Mouse (Mus musculus) thymus, postnatal 10 days (tissue): ENCODE data around the gene Faf2.

Experiments used
- DNase-seq, 2 experiments: peaks; one replicate each; pipeline ENCODE4 v3.0.0; 2021; ENCODE audit warnings: low spot score in 2 of 2

The Faf2 gene

DNA sequence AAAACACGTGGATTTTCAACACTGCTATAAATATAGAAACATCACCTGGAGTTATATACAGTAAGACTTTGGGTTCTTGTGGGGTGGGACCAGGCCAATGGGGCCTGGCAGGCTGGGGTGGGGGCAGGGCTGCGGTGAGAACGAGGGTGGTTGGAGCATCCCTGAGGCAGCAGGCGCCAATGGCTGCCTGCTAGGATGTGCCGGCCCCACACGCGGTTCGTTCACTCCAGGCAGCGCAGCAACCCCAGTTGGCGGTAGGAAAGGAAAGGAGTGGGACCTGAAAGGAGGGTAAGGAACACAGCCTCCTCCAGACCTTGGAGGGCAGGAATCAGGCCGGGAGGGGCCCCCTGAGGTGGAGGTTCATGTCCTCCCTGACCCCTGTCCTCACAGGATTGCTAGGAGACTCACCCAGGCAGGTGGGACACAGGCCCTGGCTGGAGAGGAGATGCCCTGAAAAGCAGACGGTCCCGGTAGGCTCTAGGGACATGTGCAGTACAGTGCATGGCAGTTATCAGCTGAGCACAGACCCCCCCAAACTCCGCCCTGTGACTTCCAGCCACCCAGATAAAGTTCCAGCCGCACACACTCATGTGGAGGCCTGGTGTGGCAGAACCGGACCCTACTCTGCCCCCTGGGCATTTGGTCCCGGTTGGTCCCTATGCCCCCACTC, 58.7 kb downstream of the Faf2 start:
- DNase-seq = no peak

DNA sequence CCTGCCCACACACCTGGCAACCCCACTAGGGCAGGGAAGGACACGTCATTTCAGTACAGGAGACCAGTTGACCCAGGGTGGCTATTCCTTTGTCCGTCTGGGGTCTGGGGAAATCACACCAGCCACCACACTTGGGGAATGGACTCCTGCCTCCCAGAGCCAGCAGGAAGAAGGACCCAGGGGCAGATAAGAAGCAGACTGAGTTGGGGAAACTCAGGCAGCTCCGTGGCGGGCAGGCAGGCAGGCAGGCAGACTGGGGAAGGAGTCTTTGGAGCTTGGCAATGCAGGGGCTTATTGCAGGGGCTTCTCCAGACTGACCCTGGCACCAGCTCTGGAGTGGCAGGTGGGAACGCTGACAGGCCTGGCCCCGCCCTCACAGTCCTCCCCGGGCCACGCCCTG, 59.7 kb downstream of the Faf2 start:
- no peak for DNase-seq

- no peak for DNase-seq
Measured at GRCm38 (mm10) chr13:54683301-54683700, 61.7 kb downstream of the Faf2 start.

- no peak for DNase-seq
Measured at GRCm38 (mm10) chr13:54684140-54684896, 62.7 kb downstream of the Faf2 start.

DNA sequence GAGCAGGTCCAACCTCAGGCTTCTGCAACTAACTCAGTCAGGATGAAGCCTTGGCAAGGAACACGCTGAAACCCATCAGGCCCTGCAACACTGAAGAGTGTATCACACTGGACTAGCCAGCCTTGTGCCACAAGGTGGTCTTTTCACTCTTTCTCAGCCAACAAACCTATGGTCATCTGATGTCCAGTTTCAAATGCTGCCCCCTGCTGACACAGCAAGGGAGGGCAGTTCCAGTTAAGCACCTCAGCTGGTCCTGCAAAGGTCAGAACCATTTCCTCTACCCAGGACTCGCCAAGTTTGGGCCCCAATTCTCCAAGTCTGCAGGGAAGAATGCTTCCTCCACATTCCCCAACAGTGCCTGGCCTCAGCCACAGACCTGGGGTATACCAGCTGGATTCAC, 63.6 kb downstream of the Faf2 start:
- DNase-seq = no peak

DNA sequence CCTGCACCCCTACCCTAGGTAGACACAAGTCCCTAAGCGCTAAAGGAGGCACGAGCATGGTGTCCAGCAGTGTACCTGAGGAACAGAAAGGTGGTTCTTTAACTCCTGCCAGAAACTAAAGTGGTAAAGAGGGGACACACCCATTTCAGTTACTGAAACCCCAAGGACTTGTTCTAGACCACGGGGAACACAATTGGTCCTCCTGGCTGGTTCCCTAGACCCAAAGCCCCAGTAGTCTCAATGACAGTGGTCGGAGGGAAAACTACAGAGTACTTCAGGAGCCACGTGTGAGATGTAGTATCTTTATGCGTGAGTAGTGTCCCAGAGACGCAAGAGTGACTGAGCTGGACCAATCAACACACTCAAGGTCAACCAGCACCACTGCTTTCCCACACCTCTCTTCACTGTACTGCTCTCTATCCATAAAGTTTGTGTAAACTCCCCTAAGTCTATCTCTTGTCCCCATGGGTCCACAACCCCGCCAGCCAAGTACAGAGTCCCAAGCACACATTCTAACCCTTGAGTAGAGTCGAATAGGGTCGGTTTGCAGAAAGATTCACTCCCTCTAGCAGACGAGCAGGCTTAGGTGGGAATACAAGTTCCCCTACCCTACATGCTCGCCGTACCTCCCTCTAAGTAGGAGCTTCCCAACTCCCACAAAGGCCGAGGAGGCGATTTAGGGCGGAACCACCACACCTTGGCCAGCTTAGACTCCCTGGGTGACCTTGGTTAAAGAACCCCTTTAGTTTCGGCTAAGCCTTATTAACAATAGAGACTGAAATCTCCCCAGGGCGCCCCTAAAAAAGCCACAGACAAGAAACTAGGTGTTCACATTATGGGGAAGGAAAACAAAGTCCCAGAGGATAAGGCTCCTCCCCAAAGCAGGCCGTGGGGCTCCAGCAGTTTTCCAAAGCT, 64.8 kb downstream of the Faf2 start:
- no peak for DNase-seq

DNA sequence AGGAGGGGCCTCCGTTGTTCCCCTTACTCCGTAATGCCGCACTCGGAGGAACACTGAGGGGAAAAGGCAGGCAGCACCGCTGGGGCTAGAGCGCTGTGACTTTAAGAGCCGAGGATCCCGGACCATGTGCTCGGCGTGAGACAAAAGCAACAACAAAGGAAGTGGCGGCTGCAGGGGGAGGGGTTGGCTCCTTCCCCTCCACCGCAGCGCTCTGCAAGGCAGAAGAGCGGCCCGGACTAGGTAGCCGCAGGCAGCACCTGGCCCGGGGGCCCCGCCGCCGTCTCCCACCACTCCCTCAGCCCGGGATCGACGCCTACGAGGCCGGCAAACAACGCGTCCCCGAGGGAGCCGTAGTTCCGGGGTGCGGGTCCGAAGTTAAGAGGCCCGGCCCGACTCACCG, 65.5 kb downstream of the Faf2 start:
- DNase-seq = peak; percentile 86 to 87

- peak; percentile 95 for DNase-seq
Measured at GRCm38 (mm10) chr13:54687575-54688424, 66.2 kb downstream of the Faf2 start.

DNA sequence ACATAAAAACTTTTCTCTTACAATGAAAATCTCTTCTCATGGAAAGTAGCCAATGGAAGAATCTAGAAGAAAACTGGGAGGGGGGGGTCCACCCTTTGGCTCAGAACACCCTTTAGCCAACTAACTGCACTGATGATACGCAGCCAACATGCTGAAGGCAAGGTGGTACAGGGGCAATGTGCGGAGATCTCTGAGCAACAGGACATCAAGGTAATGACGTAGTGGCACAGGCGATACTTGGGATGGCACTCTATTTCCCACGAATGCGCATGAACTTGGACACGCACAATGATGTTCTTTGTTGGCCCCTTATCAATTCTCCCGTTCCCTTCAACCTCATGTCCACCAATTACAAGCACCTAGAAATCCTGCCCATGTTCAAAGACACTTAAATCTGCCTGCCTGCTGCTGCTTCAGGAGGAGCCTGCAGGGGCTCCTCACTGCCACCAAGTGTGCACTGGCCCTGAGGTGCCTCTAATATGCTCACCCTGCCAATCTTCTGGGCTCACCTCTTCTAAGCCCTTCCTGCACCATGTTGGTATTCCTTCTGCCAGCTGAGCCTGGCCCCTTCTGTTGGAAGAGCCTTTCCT, 68.7 kb downstream of the Faf2 start:
- DNase-seq = no peak

GRCm38 (mm10) chr13:54691737-54692136, 70.2 kb downstream of the Faf2 start:
- no peak for DNase-seq

DNA sequence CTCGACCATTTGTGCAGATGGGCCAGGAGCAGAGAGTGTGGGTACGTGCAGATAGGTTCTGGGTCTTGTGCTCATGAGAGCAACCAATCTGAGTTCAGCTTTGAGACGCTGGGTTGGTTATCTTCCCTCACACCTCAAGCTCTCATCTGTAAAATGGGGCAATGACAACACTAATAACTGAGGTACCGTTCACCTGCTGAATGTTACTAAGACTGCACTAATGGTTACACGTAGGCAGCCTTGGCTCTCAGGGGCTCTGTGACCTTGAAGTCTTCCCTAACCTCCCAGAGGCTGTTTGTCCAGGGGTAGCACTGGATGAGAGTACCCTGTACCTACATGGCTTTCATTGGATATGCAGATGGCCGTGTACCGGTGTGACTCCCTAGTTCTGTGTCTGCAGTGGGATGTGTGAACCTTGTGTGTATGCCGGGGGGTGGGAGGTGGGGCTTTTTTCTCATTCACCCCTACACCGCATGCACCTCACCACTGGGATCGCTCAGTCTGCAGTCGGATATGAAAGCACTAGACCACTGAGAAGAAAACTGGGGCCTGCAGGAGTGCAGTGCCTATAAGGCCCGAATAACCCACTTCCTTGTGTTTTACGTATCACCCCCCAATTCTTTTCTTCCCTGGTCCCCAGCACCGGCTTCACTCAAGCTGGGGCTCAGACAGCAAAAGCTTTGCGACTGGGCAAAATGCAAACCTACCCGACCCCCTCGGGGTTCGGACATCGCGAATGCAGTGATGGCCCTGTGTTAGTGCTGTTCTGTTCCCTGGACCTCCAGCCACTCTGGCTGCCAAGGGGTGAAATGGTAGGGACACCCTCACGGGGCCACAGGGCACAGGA, 71.3 kb downstream of the Faf2 start:
- peak in 1 of 2 experiments; percentile 42 for DNase-seq

DNA sequence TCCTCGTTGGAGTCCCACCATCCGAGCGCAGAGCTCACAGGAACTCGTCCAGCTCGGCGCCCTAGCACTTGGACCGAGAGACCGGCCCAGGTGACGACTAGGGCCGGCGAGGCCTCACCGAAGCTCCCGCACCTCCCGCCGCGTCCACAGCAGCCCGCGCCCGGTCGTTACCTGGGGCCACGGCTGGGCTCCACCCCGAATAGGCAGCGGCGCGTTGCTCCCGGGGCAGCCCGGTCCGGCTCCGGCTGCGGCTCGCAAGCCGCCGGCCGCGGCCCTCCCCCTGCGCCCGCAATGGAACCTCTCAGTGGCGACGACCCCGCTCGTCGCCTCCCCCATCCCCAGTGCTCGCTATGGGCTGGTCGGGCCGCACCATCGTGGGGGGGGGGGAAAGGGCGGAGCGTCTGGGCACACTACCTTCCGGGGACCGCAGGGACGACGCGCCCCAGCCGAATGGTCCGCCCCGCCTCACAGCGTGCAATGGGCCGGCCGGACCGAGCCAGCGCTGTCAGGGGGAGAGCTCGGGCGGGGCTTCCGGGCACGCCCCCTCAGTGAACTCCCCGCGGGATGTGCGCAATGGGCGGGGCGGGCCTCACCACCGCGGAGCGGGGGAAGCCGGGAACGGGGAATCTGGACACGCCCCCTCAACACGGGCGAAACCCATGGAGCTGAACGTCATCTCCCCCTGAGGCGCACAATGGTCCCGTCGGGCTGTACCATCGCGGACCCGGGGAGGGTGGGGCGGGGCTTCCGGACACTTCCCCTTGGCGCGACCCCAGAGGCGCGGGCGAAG, 72.2 kb downstream of the Faf2 start, which contains the start of gene Rnf44:
Gene Rnf44 (minus strand): TSS at position 350 of the 790 bp plus-strand sequence.
- peak; percentile 98 to 99 for DNase-seq

- peak; percentile 86 to 90 for DNase-seq
Measured at GRCm38 (mm10) chr13:54694348-54695060, 72.9 kb downstream of the Faf2 start.

- no peak for DNase-seq
Measured at GRCm38 (mm10) chr13:54695479-54696230, 74.1 kb downstream of the Faf2 start.

DNA sequence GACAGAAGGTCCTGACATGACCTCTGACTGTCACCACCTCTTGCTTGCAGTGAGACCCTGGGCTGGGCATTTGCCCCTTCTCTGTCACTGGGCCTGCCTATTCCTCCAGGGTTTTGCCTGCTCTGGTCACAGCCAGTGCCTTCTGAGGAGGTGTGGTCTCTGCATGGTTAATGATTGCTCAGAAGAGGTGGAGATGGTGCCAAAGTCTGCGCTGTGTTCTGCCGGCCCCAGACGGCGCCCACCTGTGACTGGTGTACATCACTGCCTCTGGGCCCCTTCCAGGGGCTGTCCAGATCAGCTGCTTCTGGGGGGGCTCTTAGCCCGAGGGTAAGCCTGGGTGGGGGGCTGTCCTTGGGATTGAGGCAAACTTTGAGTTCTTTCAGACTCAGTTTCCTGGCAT, 79.7 kb downstream of the Faf2 start, which contains the start of gene Cdhr2:
Gene Cdhr2 (plus strand): TSS at position 219 of the 400 bp plus-strand sequence.
- DNase-seq = no peak

DNA sequence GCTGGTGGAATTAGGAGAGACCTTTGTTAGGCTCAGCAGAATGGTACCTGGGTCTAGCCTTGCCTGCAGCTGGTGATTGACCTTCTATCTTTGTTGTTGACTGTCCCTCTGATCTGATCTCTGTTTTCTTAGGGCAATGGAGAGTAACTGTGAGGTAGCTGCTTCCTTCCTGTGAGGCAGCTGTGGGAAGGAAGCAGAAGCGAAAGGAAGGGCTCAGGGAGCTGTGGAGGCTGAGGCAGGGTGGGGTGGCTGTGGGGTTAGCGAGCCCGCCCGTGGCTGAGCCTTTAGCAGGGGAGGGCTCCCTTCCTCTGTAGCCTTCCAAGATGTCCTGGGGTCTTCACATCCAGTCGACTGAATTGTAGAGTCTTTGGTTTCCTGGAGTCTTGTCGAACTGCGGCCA, 80.9 kb downstream of the Faf2 start:
- DNase-seq = no peak

- DNase-seq = no peak
Measured at GRCm38 (mm10) chr13:54704890-54705289, 83.3 kb downstream of the Faf2 start.

- DNase-seq = no peak
Measured at GRCm38 (mm10) chr13:54710866-54711265, 89.3 kb downstream of the Faf2 start.
